Mouse (Mus musculus): Measurements from ENCODE around the gene Akr1b10. TPM values are rescaled to one million over a fixed set of nuclear protein-coding genes. Genes with fewer than 3 reads are reported as not detected.
"Not testable (repeated sequence)": the region's sequence is repeated elsewhere in the genome, so short reads cannot be mapped to it uniquely, and the experiment has no call there.

Akr1b10 gene
- polyA plus RNA-seq, 1 experiment = not detected

- Histone ChIP-seq H3K4me1 (ENCODE audit: control insufficient read depth, insufficient read depth, low read length) (peaks cover 5% of the 10 kb centered on the region; the same call in 1 of the 2 replicates), H3K4me3 (ENCODE audit: insufficient read depth, low read depth, low read length) (no peak overlapping the region), H3K27ac (ENCODE audit: insufficient read depth, low read depth, low read length) (no peak overlapping the region)
- WGBS = 83% methylated on average over 4 of the region's 4 CpGs
- TF ChIP-seq CTCF (IDR thresholded peaks at IDR 0.05; ENCODE audit: insufficient read depth, low read depth, low read length) = no peak
- TF ChIP-seq POLR2A (IDR thresholded peaks at IDR 0.05; ENCODE audit: insufficient read depth, low read depth, low read length) = no peak
Observed at GRCm38 (mm10) chr6:34388420-34389156, 4.6 kb downstream of the Akr1b10 start.

DNA sequence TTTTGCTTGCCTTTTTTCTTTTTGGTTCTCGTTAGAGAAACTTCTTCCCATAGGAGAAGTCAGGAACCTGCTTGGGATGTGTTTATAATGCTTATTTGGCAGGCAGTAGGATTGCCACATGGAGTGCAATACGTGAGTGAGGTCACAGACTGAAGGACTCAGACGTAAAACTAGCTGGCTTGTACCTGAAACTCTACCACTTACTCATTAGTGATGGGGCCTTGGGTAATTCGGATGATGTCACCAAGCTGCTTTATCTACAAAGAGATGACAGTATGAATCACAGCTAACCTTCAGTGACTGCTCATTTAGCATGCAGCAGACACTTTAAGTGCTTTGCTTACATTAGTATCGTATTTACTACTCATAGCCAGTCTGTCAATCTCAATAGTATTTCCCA lies 11.9 kb downstream of the Akr1b10 start:
- Histone ChIP-seq H3K4me1 (ENCODE audit: control insufficient read depth, insufficient read depth, low read length) (no peaks in the 10 kb centered on the region), H3K4me3 (ENCODE audit: insufficient read depth, low read depth, low read length) (no peak overlapping the region), H3K27ac (ENCODE audit: insufficient read depth, low read depth, low read length) (no peak overlapping the region)
- TF ChIP-seq CTCF (IDR thresholded peaks at IDR 0.05; ENCODE audit: insufficient read depth, low read depth, low read length) (no peak), POLR2A (IDR thresholded peaks at IDR 0.05; ENCODE audit: insufficient read depth, low read depth, low read length) (no peak)
- WGBS = 81% methylated on average over 5 of the region's 5 CpGs

- Histone ChIP-seq H3K4me3 (ENCODE audit: insufficient read depth, low read depth, low read length) (no peak overlapping the region), H3K4me1 (ENCODE audit: control insufficient read depth, insufficient read depth, low read length) (no peaks in the 10 kb centered on the region), H3K27ac (ENCODE audit: insufficient read depth, low read depth, low read length) (no peak overlapping the region)
- WGBS = 96% methylated on average over 6 of the region's 6 CpGs
- no peak for TF ChIP-seq CTCF (IDR thresholded peaks at IDR 0.05; ENCODE audit: insufficient read depth, low read depth, low read length)
- TF ChIP-seq POLR2A (IDR thresholded peaks at IDR 0.05; ENCODE audit: insufficient read depth, low read depth, low read length) = no peak
Observed at GRCm38 (mm10) chr6:34398431-34398830, 14.4 kb downstream of the Akr1b10 start.

- TF ChIP-seq POLR2A (IDR thresholded peaks at IDR 0.05; ENCODE audit: insufficient read depth, low read depth, low read length) (no peak), CTCF (IDR thresholded peaks at IDR 0.05; ENCODE audit: insufficient read depth, low read depth, low read length) (no peak)
- no peaks in the 10 kb centered on the region for H3K4me1 ChIP-seq (ENCODE audit: control insufficient read depth, insufficient read depth, low read length)
- 87% methylated on average over 13 of the region's 13 CpGs for WGBS
- H3K27ac ChIP-seq (ENCODE audit: insufficient read depth, low read depth, low read length) = no peak overlapping the region
- H3K4me3 ChIP-seq (ENCODE audit: insufficient read depth, low read depth, low read length) = no peak overlapping the region
Observed at GRCm38 (mm10) chr6:34399606-34400220, 15.7 kb downstream of the Akr1b10 start.

- Histone ChIP-seq H3K4me3 (ENCODE audit: insufficient read depth, low read depth, low read length) (no peak overlapping the region), H3K4me1 (ENCODE audit: control insufficient read depth, insufficient read depth, low read length) (no peaks in the 10 kb centered on the region), H3K27ac (ENCODE audit: insufficient read depth, low read depth, low read length) (no peak overlapping the region)
- 86% methylated on average over 2 of the region's 2 CpGs for WGBS
- no peak for TF ChIP-seq POLR2A (IDR thresholded peaks at IDR 0.05; ENCODE audit: insufficient read depth, low read depth, low read length)
- no peak for TF ChIP-seq CTCF (IDR thresholded peaks at IDR 0.05; ENCODE audit: insufficient read depth, low read depth, low read length)
Observed at GRCm38 (mm10) chr6:34400696-34401095, 16.7 kb downstream of the Akr1b10 start.

- TF ChIP-seq CTCF (IDR thresholded peaks at IDR 0.05; ENCODE audit: insufficient read depth, low read depth, low read length) (no peak), POLR2A (IDR thresholded peaks at IDR 0.05; ENCODE audit: insufficient read depth, low read depth, low read length) (no peak)
- Histone ChIP-seq H3K4me3 (ENCODE audit: insufficient read depth, low read depth, low read length) (no peak overlapping the region), H3K27ac (ENCODE audit: insufficient read depth, low read depth, low read length) (no peak overlapping the region), H3K4me1 (ENCODE audit: control insufficient read depth, insufficient read depth, low read length) (no peaks in the 10 kb centered on the region)
- WGBS = 97% methylated on average over 4 of the region's 4 CpGs
Observed at GRCm38 (mm10) chr6:34406746-34407145, 22.7 kb downstream of the Akr1b10 start.

DNA sequence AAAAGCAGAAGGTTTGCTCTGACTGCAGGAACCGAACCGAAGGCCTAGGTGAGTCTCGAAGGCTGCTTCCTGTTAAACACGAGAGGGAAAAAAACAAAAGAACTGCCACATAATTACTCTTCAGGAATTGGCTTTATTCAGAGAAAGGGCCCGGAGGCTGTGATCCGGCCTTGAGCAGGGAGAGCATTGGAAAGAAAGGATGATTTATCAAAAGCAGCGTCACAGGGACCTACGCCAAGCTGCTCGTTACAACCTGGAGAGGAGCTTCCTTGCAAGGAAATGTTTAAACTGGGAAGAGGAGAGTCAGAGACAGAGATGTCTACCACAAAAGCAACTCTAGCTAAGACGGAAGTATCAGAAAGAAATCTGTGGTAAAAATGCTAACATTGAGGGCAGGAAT lies 23.4 kb downstream of the Akr1b10 start:
- 72% methylated on average over 10 of the region's 10 CpGs for WGBS
- Histone ChIP-seq H3K27ac (ENCODE audit: insufficient read depth, low read depth, low read length) (no peak overlapping the region), H3K4me1 (ENCODE audit: control insufficient read depth, insufficient read depth, low read length) (no peaks in the 10 kb centered on the region), H3K4me3 (ENCODE audit: insufficient read depth, low read depth, low read length) (no peak overlapping the region)
- TF ChIP-seq POLR2A (IDR thresholded peaks at IDR 0.05; ENCODE audit: insufficient read depth, low read depth, low read length) = no peak
- no peak for TF ChIP-seq CTCF (IDR thresholded peaks at IDR 0.05; ENCODE audit: insufficient read depth, low read depth, low read length)

- H3K4me1 ChIP-seq (ENCODE audit: control insufficient read depth, insufficient read depth, low read length) = no peaks in the 10 kb centered on the region
- H3K4me3 ChIP-seq (ENCODE audit: insufficient read depth, low read depth, low read length) = no peak within 1 kb of the TSS
- 73% methylated on average over 6 of the region's 6 CpGs for WGBS
- no peak within 1 kb of the TSS for H3K27ac ChIP-seq (ENCODE audit: insufficient read depth, low read depth, low read length)
- no peak for TF ChIP-seq CTCF (IDR thresholded peaks at IDR 0.05; ENCODE audit: insufficient read depth, low read depth, low read length)
- TF ChIP-seq POLR2A (IDR thresholded peaks at IDR 0.05; ENCODE audit: insufficient read depth, low read depth, low read length) = no peak
Observed at GRCm38 (mm10) chr6:34412023-34412422, 28.0 kb downstream of the Akr1b10 start, which contains the start of gene Akr1b7. TSS of gene Akr1b7 (plus strand) at chr6:34412334.

GRCm38 (mm10) chr6:34412688-34413087 lies 28.7 kb downstream of the Akr1b10 start:
- TF ChIP-seq POLR2A (IDR thresholded peaks at IDR 0.05; ENCODE audit: insufficient read depth, low read depth, low read length) = no peak
- TF ChIP-seq CTCF (IDR thresholded peaks at IDR 0.05; ENCODE audit: insufficient read depth, low read depth, low read length) = no peak
- Histone ChIP-seq H3K4me3 (ENCODE audit: insufficient read depth, low read depth, low read length) (no peak overlapping the region), H3K27ac (ENCODE audit: insufficient read depth, low read depth, low read length) (no peak overlapping the region), H3K4me1 (ENCODE audit: control insufficient read depth, insufficient read depth, low read length) (no peaks in the 10 kb centered on the region)
- 76% methylated on average over 1 of the region's 1 CpGs for WGBS

GRCm38 (mm10) chr6:34413386-34413785 lies 29.4 kb downstream of the Akr1b10 start:
- not testable (repeated sequence) for H3K4me1 ChIP-seq (ENCODE audit: control insufficient read depth, insufficient read depth, low read length); H3K27ac ChIP-seq (ENCODE audit: insufficient read depth, low read depth, low read length); H3K4me3 ChIP-seq (ENCODE audit: insufficient read depth, low read depth, low read length)
- 78% methylated on average over 1 of the region's 1 CpGs for WGBS
